Mouse (Mus musculus): ENCODE data around the gene Ncapd3. TPM values are rescaled to one million over a fixed set of nuclear protein-coding genes. Genes with fewer than 3 reads are reported as not detected.

Gene Ncapd3
- polyA plus RNA-seq, 1 experiment from 2014 or later = 24.6 TPM

DNA sequence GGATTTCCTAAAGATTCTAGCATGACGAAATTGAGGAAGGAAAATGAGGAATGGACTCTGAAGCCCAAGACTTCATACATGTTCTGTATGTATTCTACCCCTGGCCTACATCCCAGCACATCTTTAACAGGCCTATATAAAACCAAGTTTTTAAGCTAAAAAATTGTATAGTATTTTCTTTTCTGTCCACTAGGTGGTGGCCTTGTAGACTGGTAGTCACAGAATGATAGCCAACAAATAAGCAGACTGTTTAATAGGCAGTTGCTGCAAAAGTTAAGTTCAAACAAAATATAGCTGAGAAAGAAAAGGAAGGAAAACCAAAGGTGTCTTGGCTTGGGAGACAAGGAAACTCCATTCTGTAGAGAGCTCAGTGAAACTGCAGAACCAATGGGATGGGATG, 44.7 kb downstream of the Ncapd3 start:
- WGBS = 82% methylated on average over 1 of the region's 1 CpGs
- H3K36me3 ChIP-seq = peaks cover 58% of the 10 kb centered on the region
- no peak for ATAC-seq (replicated peaks)

DNA sequence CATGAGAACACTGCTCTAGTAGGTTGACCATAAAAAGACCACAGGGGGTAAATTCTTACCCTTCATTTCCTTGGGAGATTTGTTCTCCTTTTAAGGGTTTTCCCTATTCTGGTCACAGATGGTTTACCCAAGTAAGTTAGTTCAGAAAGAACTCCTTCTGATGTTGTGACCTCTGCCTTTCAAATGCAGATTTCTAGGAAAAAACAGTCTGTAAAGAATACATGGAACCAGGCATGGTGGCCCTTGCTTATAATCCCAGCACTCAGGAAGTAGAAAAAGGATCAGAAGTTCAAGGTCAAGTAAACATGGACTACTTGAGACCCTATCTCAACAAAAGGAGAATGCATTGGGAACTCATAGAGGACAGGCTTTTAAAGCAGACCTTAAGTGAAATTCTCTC, 45.8 kb downstream of the Ncapd3 start:
- Histone ChIP-seq H3K4me2 (replicated peaks) (no peak overlapping the region), H3K27me3 (no peaks in the 10 kb centered on the region), H3K4me3 (no peak overlapping the region), H3K9me3 (no peaks in the 10 kb centered on the region), H3K4me1 (no peaks in the 10 kb centered on the region), H3K27ac (replicated peaks) (no peak overlapping the region), H3K36me3 (peaks cover 54% of the 10 kb centered on the region), H3K9ac (replicated peaks) (no peak overlapping the region)
- no peak for ATAC-seq (replicated peaks)

More for the DNA sequence above, 44.7 kb downstream of the Ncapd3 start:
- no peak overlapping the region for H3K27ac ChIP-seq (replicated peaks)
- H3K27me3 ChIP-seq = no peaks in the 10 kb centered on the region
- no peaks in the 10 kb centered on the region for H3K9me3 ChIP-seq
- no peak overlapping the region for H3K4me3 ChIP-seq
- no peak overlapping the region for H3K4me2 ChIP-seq (replicated peaks)
- no peaks in the 10 kb centered on the region for H3K4me1 ChIP-seq
- H3K9ac ChIP-seq (replicated peaks) = no peak overlapping the region

DNA sequence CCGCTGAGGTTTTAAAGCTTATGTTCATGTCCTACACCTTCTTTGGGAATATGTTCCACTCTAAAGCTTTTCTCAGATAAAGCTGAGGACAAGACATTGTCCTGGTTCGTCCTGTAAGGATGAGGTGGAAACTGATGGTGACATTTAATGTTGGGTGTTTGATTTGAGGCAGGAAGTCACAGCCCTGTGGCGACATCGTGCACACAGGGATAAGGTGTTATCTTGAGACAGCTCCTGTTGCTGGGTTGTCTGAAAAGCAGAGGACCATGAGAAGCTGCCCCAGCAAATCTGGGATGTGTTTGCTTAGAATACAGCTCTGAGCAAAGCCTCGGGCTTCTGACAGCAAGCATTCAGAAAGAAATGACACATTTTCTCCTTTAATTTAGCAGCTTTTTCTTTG, 56.3 kb downstream of the Ncapd3 start:
- ATAC-seq (replicated peaks) = no peak
- peaks cover 78% of the 10 kb centered on the region for H3K36me3 ChIP-seq
- 93% methylated on average over 5 of the region's 5 CpGs for WGBS

DNA sequence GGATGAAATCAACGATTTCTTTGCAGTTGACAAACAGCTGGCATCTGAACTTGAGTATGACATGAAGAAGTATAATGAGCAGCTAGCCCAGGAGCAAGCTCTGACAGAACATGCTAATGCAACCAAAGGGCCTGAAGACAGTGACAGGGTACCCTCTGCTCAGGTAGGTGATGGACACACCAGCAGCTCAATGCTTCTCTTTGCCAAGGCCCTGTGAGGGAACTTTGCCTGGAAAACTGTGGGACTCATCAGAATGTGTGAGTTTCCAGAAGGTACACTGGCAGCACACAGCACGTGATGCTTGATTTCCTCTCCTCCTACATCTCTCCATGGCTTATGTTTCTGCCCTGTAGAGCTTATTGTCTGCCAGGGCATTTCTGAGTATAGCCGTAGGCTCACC, 57.4 kb downstream of the Ncapd3 start:
- H3K9ac ChIP-seq (replicated peaks) = no peak overlapping the region
- no peak overlapping the region for H3K27ac ChIP-seq (replicated peaks)
- H3K9me3 ChIP-seq = no peaks in the 10 kb centered on the region
- peaks cover 9% of the 10 kb centered on the region for H3K4me1 ChIP-seq
- ATAC-seq (replicated peaks) = no peak
- H3K27me3 ChIP-seq = no peaks in the 10 kb centered on the region
- H3K4me2 ChIP-seq (replicated peaks) = no peak overlapping the region
- no peak overlapping the region for H3K4me3 ChIP-seq
- H3K36me3 ChIP-seq = peaks cover 75% of the 10 kb centered on the region
- WGBS = 85% methylated on average over 3 of the region's 3 CpGs

More for the DNA sequence above, 56.3 kb downstream of the Ncapd3 start:
- Histone ChIP-seq H3K9ac (replicated peaks) (no peak overlapping the region), H3K27ac (replicated peaks) (no peak overlapping the region), H3K9me3 (no peaks in the 10 kb centered on the region), H3K4me1 (peaks cover 4% of the 10 kb centered on the region), H3K4me3 (no peak overlapping the region), H3K27me3 (no peaks in the 10 kb centered on the region), H3K4me2 (replicated peaks) (no peak overlapping the region)

DNA sequence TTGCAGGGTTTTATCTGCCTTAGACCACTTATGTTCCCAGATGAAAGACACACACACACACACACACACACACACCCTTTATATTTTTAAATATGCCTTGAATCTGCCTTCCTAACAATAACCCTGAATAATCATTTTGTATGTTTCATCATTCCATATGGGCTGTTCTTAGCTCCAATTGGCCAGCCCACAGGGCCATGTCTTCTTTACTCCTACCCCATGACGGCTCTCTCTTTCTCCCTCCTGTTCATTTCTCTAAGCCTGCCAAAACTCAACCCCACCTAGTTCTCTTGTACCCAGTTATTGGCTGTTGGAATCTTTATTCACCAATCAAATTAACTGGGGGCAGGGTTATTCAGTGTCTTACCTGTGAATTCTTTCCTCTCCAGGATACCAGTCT, 60.2 kb downstream of the Ncapd3 start:
- no peaks in the 10 kb centered on the region for H3K27me3 ChIP-seq
- ATAC-seq (replicated peaks) = peak; percentile 39; the same call in 1 of the 2 replicates
- H3K4me3 ChIP-seq = no peak overlapping the region
- WGBS = 65% methylated on average over 1 of the region's 1 CpGs
- peaks cover 69% of the 10 kb centered on the region for H3K36me3 ChIP-seq
- H3K9ac ChIP-seq (replicated peaks) = no peak overlapping the region
- H3K4me1 ChIP-seq = peaks cover 9% of the 10 kb centered on the region
- no peaks in the 10 kb centered on the region for H3K9me3 ChIP-seq
- no peak overlapping the region for H3K4me2 ChIP-seq (replicated peaks)
- peak overlapping the region; percentile 85 for H3K27ac ChIP-seq (replicated peaks)

DNA sequence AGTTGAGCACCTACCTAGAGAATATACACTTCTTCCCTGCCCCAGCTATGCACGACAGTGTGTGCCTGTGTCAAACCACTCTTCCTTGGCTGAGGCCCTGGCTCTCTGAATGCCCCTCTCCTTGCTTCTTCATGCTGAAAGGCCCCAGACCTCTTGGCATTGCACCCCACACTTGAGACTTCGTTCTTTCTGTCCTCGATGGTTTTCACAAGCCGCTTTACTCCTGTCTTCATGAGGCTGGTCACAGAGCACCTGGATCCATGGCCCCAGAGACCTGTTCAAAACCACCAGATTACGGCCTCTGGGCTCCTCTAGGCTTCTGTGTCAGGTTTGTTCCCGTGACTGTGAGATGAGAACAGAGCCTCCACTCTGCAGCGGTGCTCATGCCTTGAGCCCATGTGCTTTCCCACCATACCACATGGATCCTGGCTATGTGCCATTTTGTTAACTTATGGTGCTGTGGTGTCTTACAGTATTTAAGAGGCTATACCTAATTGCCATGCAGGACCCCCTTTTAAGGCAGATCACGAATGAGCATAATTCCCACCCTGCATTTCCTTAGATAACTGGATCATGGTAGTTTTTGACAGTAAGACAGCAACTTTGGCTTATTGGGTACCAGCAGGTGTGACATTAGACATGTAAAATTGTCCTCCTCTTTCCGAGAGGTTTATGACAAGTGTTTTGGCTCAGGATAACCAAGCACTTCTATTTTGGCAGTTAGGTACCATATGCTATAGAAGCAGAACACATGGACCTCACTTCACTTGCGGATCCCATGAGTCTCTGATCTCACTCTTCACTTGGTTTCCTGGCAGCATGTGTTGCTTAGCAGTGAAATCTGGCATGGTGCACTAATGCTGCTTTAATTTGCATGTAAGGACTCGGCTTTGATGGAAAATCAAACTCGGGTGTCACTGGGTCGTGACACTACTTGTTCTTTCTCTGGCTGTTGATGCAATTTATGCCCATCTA, 61.1 kb downstream of the Ncapd3 start:
- Histone ChIP-seq H3K27ac (replicated peaks) (peak overlapping the region; percentile 85), H3K9me3 (no peaks in the 10 kb centered on the region), H3K4me3 (no peak overlapping the region), H3K4me1 (peaks cover 9% of the 10 kb centered on the region), H3K9ac (replicated peaks) (no peak overlapping the region), H3K4me2 (replicated peaks) (no peak overlapping the region), H3K36me3 (peaks cover 71% of the 10 kb centered on the region), H3K27me3 (no peaks in the 10 kb centered on the region)
- peak; percentile 80 for ATAC-seq (replicated peaks)
- 73% methylated on average over 13 of the region's 13 CpGs for WGBS

DNA sequence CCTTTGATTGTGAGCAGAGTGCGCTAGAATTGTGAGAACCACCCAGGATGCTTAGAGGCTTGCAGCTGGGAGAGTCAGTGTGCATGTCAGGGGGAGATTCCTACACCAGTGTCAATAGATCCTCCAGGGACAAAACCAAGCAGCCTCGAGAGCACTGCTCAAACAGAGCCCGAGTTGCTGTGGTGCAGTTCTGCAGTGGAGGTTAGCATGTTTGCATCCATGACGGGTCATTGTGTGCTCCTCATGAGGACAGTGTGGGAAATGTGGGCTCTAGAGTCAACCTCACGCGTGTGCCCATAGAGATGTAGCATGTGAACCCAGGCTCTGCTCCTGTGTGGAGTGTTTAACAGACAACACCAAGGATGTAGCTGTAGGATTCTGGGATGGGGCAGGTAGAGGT, 62.9 kb downstream of the Ncapd3 start:
- no peaks in the 10 kb centered on the region for H3K9me3 ChIP-seq
- H3K27ac ChIP-seq (replicated peaks) = peak overlapping the region; percentile 84; the same call in 1 of the 2 replicates

DNA sequence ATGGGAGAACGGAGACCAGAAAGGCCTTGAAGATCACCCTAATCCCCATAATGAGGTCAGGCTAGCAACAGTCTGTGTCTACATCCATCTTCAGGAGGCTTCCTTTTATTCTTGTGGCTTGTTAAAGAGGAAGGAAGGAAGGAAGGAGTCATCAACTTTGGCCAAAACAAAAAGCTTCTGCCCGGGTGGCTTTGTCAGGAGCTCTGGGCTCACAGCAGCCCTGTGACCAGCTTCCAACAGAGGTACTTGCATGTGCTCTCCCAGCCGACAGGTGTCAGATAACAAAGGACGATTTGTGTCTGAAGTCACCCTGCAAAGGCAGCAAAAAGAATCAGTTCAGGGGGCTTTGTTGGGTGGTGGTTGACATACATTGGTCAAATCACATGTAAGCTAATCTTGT, 68.1 kb downstream of the Ncapd3 start:
- no peak overlapping the region for H3K4me3 ChIP-seq
- WGBS = 24% methylated on average over 4 of the region's 4 CpGs
- H3K4me1 ChIP-seq = no peaks in the 10 kb centered on the region
- no peak overlapping the region for H3K27ac ChIP-seq (replicated peaks)
- no peak overlapping the region for H3K9ac ChIP-seq (replicated peaks)
- no peak overlapping the region for H3K4me2 ChIP-seq (replicated peaks)
- no peaks in the 10 kb centered on the region for H3K9me3 ChIP-seq
- no peak for ATAC-seq (replicated peaks)
- peaks cover 70% of the 10 kb centered on the region for H3K36me3 ChIP-seq
- no peaks in the 10 kb centered on the region for H3K27me3 ChIP-seq

More for the DNA sequence above, 62.9 kb downstream of the Ncapd3 start:
- 82% methylated on average over 6 of the region's 6 CpGs for WGBS
- ATAC-seq (replicated peaks) = no peak
- Histone ChIP-seq H3K9ac (replicated peaks) (no peak overlapping the region), H3K4me3 (no peak overlapping the region), H3K36me3 (peaks cover 64% of the 10 kb centered on the region), H3K4me2 (replicated peaks) (no peak overlapping the region), H3K4me1 (peaks cover 9% of the 10 kb centered on the region), H3K27me3 (no peaks in the 10 kb centered on the region)

DNA sequence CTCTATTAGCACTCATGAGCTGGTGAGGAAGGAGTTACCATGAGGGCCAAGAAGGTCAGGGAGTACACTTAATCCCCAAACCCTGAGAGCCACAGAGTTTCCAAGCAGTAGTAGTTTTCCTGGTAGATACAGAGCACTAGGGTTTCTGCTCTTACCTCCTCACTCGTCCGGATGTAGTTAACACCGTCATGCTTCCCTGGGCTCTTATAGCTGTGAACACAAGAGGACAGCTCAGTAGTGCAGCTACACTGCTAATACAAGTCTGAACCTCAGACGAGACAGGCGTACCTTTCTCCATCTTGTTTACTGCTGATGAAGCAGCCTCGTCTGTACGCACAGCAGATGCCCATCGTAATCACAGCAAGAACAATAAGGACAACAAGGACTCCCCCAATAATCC, 68.6 kb downstream of the Ncapd3 start:
- WGBS = 80% methylated on average over 8 of the region's 8 CpGs
- Histone ChIP-seq H3K27me3 (no peaks in the 10 kb centered on the region), H3K4me2 (replicated peaks) (no peak overlapping the region), H3K4me1 (no peaks in the 10 kb centered on the region), H3K9ac (replicated peaks) (no peak overlapping the region), H3K9me3 (no peaks in the 10 kb centered on the region), H3K27ac (replicated peaks) (no peak overlapping the region), H3K4me3 (no peak overlapping the region), H3K36me3 (peaks cover 70% of the 10 kb centered on the region)
- ATAC-seq (replicated peaks) = no peak

DNA sequence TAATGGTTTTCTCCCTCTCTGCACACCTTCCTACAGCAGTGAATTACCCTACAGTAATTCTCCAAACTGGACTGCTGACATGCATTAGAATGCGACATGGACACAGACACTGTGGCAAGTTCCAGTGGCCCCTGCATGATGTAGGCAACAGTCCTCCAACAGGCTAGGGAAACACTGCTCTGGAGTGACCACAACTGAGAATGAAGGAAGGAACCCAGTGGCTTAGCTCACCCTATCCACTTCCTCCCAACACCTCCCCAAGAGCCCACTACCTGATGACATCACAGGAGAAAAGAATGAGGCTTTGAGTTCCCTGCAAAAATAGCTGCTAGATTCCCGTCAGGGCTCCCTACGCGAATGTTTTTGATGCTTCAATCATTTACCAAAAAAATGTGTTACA, 69.5 kb downstream of the Ncapd3 start:
- ATAC-seq (replicated peaks) = no peak
- H3K4me1 ChIP-seq = no peaks in the 10 kb centered on the region
- H3K4me2 ChIP-seq (replicated peaks) = no peak overlapping the region
- H3K36me3 ChIP-seq = peaks cover 70% of the 10 kb centered on the region
- H3K27ac ChIP-seq (replicated peaks) = no peak overlapping the region
- H3K9me3 ChIP-seq = no peaks in the 10 kb centered on the region
- no peak overlapping the region for H3K9ac ChIP-seq (replicated peaks)
- 83% methylated on average over 4 of the region's 4 CpGs for WGBS
- H3K4me3 ChIP-seq = no peak overlapping the region
- H3K27me3 ChIP-seq = no peaks in the 10 kb centered on the region

DNA sequence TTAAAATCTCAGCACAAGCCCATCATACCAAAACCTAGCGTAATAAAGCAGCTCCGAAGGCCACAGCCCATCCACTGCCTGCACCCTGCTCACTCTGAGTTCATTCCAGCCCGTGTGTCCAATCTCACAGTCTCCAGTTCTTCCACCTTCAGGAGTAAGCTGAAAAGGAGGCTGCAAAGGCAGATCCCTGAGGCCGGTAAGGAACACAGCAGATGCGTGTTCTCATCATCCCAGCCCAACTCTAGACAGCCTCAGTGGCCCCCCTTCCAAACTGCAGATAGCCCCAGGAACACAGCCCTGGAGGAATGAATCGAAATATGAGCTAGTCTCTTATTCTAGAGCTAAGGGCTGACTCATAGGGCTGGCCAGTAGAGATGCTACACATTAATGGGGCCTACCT, 71.5 kb downstream of the Ncapd3 start:
- H3K4me1 ChIP-seq = no peaks in the 10 kb centered on the region
- peaks cover 60% of the 10 kb centered on the region for H3K36me3 ChIP-seq
- H3K9me3 ChIP-seq = no peaks in the 10 kb centered on the region
- no peak overlapping the region for H3K4me2 ChIP-seq (replicated peaks)
- no peak overlapping the region for H3K9ac ChIP-seq (replicated peaks)
- WGBS = 92% methylated on average over 6 of the region's 6 CpGs
- no peaks in the 10 kb centered on the region for H3K27me3 ChIP-seq
- H3K4me3 ChIP-seq = no peak overlapping the region
- ATAC-seq (replicated peaks) = no peak
- H3K27ac ChIP-seq (replicated peaks) = no peak overlapping the region

DNA sequence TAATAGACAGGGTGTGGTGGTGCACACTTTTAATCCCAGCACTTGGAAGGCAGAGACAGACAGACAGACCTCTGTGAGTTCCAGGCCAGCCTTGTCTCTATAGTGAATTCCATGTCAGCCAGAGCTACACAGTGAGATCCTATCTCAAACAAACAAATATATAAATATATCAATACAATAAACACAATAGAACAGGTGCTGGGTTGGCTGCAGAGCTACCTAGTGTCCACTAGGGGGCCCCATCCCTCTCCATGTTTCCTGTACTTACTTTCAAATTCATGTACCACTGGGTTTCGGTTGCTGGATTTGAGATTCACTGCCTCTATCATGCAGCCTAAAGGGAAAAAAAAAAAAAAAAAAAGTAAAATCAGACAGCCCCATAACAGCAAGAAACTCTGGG, 76.1 kb downstream of the Ncapd3 start:
- peaks cover 32% of the 10 kb centered on the region for H3K36me3 ChIP-seq
- 19% methylated on average over 1 of the region's 1 CpGs for WGBS
- peak; percentile 20 for ATAC-seq (replicated peaks)
- H3K4me2 ChIP-seq (replicated peaks) = no peak overlapping the region
- no peaks in the 10 kb centered on the region for H3K27me3 ChIP-seq
- H3K27ac ChIP-seq (replicated peaks) = no peak overlapping the region
- no peak overlapping the region for H3K9ac ChIP-seq (replicated peaks)
- no peaks in the 10 kb centered on the region for H3K9me3 ChIP-seq
- peaks cover 21% of the 10 kb centered on the region for H3K4me1 ChIP-seq
- no peak overlapping the region for H3K4me3 ChIP-seq

Data from forebrain, embryonic 15.5 days (tissue).